Mouse (Mus musculus) C2C12 (cell line): ENCODE data around the gene Shpk. TPM values are rescaled to one million over a fixed set of nuclear protein-coding genes. Genes with fewer than 3 reads are reported as not detected.
A peak's percentile ranks its signal among the peaks of the same experiment; 100 is the strongest.

Experiments used
- H3K27me3 ChIP-seq: one replicate; pipeline ENCODE4 v1.6.1; 2011; ENCODE audit not compliant: control insufficient read depth, insufficient read depth, insufficient read length
- H3K36me3 ChIP-seq: one replicate; pipeline ENCODE4 v1.6.1; 2011; ENCODE audit not compliant: control insufficient read depth, insufficient read depth
- H3K4me3 ChIP-seq: one replicate; pipeline ENCODE4 v1.5.1; 2011; ENCODE audit warnings: mild to moderate bottlenecking, control low read depth; ENCODE audit not compliant: poor library complexity, insufficient read depth, severe bottlenecking
- H3K79me2 ChIP-seq: one replicate; pipeline ENCODE4 v1.6.1; 2011; ENCODE audit not compliant: control insufficient read depth, insufficient read depth
- H3K79me3 ChIP-seq: one replicate; pipeline ENCODE4 v1.6.1; 2011; ENCODE audit warnings: low read depth, control low read depth
- H3ac ChIP-seq: one replicate; pipeline ENCODE3; 2011; ENCODE audit warnings: low read depth; ENCODE audit not compliant: control insufficient read depth, insufficient read length
- CEBPB ChIP-seq: IDR thresholded peaks from one replicate; pipeline ENCODE4 v1.6.1; 2011; ENCODE audit warnings: low read depth, mild to moderate bottlenecking, control low read depth, moderate library complexity
- CTCF ChIP-seq: IDR thresholded peaks from one replicate; pipeline ENCODE4 v1.5.1; 2011; ENCODE audit not compliant: control insufficient read depth, insufficient read depth, insufficient read length
- FOSL1 ChIP-seq: IDR thresholded peaks from one replicate; pipeline ENCODE4 v1.8.0; 2011; ENCODE audit warnings: mild to moderate bottlenecking, low read length; ENCODE audit not compliant: poor library complexity, insufficient read depth, severe bottlenecking
- MAX ChIP-seq: IDR thresholded peaks from one replicate; pipeline ENCODE4 v1.6.1; 2011; ENCODE audit warnings: mild to moderate bottlenecking, control low read depth
- MYOD1 ChIP-seq: IDR thresholded peaks from one replicate; pipeline ENCODE4 v1.6.1; 2011; ENCODE audit warnings: low read depth; ENCODE audit not compliant: control insufficient read depth, insufficient read length
- MYOG ChIP-seq: IDR thresholded peaks from one replicate; pipeline ENCODE4 v1.6.1; 2011; ENCODE audit not compliant: control insufficient read depth, insufficient read length; ENCODE audit errors: extremely low read depth
- USF1 ChIP-seq: IDR thresholded peaks from one replicate; pipeline ENCODE4 v1.6.1; 2011; ENCODE audit warnings: low read depth, mild to moderate bottlenecking, control low read depth, moderate library complexity
- polyA plus RNA-seq: library from polyadenylated mRNA; unstranded; fragments of >200 nt; fragmentation: generic; extraction: Trizol; gene quantifications from one replicate; pipeline ENCODE4 v1.2.1, GENCODE M21; 2012; ENCODE audit warnings: missing spikeins

Gene Shpk
- polyA plus RNA-seq, 1 experiment, result 0.28 TPM

- peaks cover 14% of the 10 kb centered on the region for H3K79me3 ChIP-seq
- H3K27me3 ChIP-seq, result no peaks in the 10 kb centered on the region
- no peak overlapping the region for H3ac ChIP-seq
- H3K79me2 ChIP-seq, result peaks cover 21% of the 10 kb centered on the region
- no peak overlapping the region for H3K4me3 ChIP-seq
- peaks cover 11% of the 10 kb centered on the region for H3K36me3 ChIP-seq
- TF ChIP-seq FOSL1 (no peak), MAX (no peak), CEBPB (no peak), USF1 (no peak), CTCF (no peak), MYOG (no peak), MYOD1 (no peak)
Measured at GRCm38 (mm10) chr11:73168071-73168470, 31.2 kb upstream of the Shpk start.

GRCm38 (mm10) chr11:73168576-73168975, 30.7 kb upstream of the Shpk start:
- Histone ChIP-seq H3ac (no peak overlapping the region), H3K79me2 (peaks cover 26% of the 10 kb centered on the region), H3K79me3 (peaks cover 20% of the 10 kb centered on the region), H3K4me3 (no peak overlapping the region), H3K27me3 (no peaks in the 10 kb centered on the region), H3K36me3 (peaks cover 15% of the 10 kb centered on the region)
- TF ChIP-seq CEBPB (no peak), MYOD1 (no peak), USF1 (no peak), MAX (no peak), MYOG (no peak), CTCF (no peak), FOSL1 (no peak)

- Histone ChIP-seq H3K27me3 (no peaks in the 10 kb centered on the region), H3K36me3 (peaks cover 22% of the 10 kb centered on the region), H3K79me2 (peaks cover 33% of the 10 kb centered on the region)
Measured at GRCm38 (mm10) chr11:73169231-73169630, 30.0 kb upstream of the Shpk start.

GRCm38 (mm10) chr11:73172186-73172585, 27.1 kb upstream of the Shpk start:
- Histone ChIP-seq H3K79me3 (peaks cover 49% of the 10 kb centered on the region), H3K27me3 (no peaks in the 10 kb centered on the region), H3K79me2 (peaks cover 62% of the 10 kb centered on the region), H3K36me3 (peaks cover 35% of the 10 kb centered on the region), H3K4me3 (no peak overlapping the region), H3ac (no peak overlapping the region)
- TF ChIP-seq CEBPB, result no peak
- TF ChIP-seq FOSL1, result no peak

More at GRCm38 (mm10) chr11:73169231-73169630, 30.0 kb upstream of the Shpk start:
- TF ChIP-seq FOSL1 (no peak), CEBPB (no peak), CTCF (peak; percentile 34)
- no peak overlapping the region for H3K4me3 ChIP-seq
- H3ac ChIP-seq, result no peak overlapping the region
- peaks cover 25% of the 10 kb centered on the region for H3K79me3 ChIP-seq

GRCm38 (mm10) chr11:73175612-73176011, 23.6 kb upstream of the Shpk start:
- TF ChIP-seq FOSL1 (no peak), CEBPB (no peak), MYOD1 (no peak), MAX (no peak), CTCF (no peak), USF1 (no peak)
- Histone ChIP-seq H3K79me2 (peaks cover 97% of the 10 kb centered on the region), H3K79me3 (peaks cover 76% of the 10 kb centered on the region), H3K36me3 (peaks cover 46% of the 10 kb centered on the region), H3K27me3 (no peaks in the 10 kb centered on the region), H3ac (peak overlapping the region; percentile 100), H3K4me3 (peak overlapping the region; percentile 99)

- peaks cover 76% of the 10 kb centered on the region for H3K79me3 ChIP-seq
- peaks cover 98% of the 10 kb centered on the region for H3K79me2 ChIP-seq
- H3K27me3 ChIP-seq, result no peaks in the 10 kb centered on the region
- TF ChIP-seq MAX (peak; percentile 8), MYOD1 (no peak), FOSL1 (no peak)
- peaks cover 45% of the 10 kb centered on the region for H3K36me3 ChIP-seq
- H3K4me3 ChIP-seq, result peak overlapping the region; percentile 99
- H3ac ChIP-seq, result peak overlapping the region; percentile 100
Measured at GRCm38 (mm10) chr11:73176186-73176585, 23.1 kb upstream of the Shpk start.
